Mouse (Mus musculus): ENCODE data around the gene Spdya.

- TF ChIP-seq POLR2A (IDR thresholded peaks at IDR 0.05; ENCODE audit: extremely low read depth, insufficient read depth, low read length): no peak
- no peak for TF ChIP-seq CTCF (IDR thresholded peaks at IDR 0.05; ENCODE audit: low read depth, low read length)
Observed at GRCm38 (mm10) chr17:71636786-71637185, 84.9 kb downstream of the Spdya start.
